13 mouse cellular contexts compared by ENCODE assay signal in the genomic region with DNA sequence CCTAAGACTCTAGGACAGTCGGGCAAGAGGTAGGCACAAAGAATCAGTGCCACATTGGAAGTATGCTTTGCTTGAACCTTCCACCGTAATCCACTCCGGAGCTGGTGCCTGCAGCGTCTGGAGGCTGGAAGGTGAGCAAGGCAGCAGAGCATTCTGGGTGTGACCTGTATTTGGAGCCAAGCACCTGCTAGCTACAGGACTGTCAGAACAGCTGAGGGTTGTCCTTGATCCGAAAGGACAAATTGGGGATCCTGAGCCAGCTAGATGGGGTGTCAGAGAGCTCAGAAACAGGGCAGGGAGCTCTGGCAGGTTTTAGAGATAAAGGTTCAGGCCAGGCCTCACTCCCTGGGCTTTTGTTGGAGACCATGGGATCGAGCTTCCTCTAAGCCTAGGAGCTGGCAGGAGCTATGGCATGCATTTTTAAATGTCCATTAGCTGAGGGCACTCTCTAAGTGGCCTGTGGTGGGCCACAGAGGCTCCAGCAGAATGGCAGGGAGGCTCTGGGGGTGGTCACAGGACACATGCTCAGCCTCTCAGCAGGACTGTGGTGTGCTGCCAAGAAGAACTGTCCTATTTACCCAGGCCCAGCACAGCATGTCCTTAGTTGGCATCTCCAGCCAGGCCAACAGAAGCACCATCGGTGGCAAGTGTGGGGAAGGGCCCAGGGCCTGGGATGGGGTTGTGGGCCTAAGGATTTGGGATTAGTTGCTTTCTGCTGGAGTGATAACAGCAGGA. TPM values are rescaled to one million over a fixed set of nuclear protein-coding genes. Genes with fewer than 3 reads are reported as not detected.
DNase-seq lines count a peak whose midpoint lies in the region; TF ChIP-seq lines count a peak whose summit lies in the region.
"Had no signal": no experiment of that assay in that cellular context is flagged by ENCODE, and none has a peak within 500 bp of the region (broad histone marks: within the 10 kb centered on the region; RNA-seq: fewer than 3 reads in every experiment).

No protein-coding gene starts in this region.

- no peak for TF ChIP-seq POLR2A in ES-Bruce4 (IDR thresholded peaks at IDR 0.05; ENCODE audit: insufficient read depth, low read length)

- H3K9ac ChIP-seq in ES-Bruce4 (ENCODE audit: low read depth, poor library complexity, severe bottlenecking), result no peak overlapping the region
- H3K9ac ChIP-seq: heart, embryonic 12.5 days; hindbrain, embryonic 15.5 days; liver, postnatal 0 days had no signal

- peaks cover 5% of the 10 kb centered on the region; the same call in 1 of the 2 replicates for H3K27me3 ChIP-seq in heart, embryonic 10.5 days (ENCODE audit: insufficient read depth, poor library complexity, severe bottlenecking)
- H3K27me3 ChIP-seq in ES-Bruce4 (ENCODE audit: control insufficient read depth, insufficient read depth, low read length, poor library complexity, severe bottlenecking), result no peaks in the 10 kb centered on the region
- H3K27me3 ChIP-seq: hindbrain, embryonic 15.5 days had no signal

- peak; percentile 88 for TF ChIP-seq EP300 in ES-Bruce4 (IDR thresholded peaks at IDR 0.05; ENCODE audit: insufficient read depth, low read depth, low read length)

- no peak overlapping the region for H3K27ac ChIP-seq in heart, embryonic 10.5 days
- peak overlapping the region; percentile 45 for H3K27ac ChIP-seq in ES-Bruce4 (ENCODE audit: insufficient read depth, low read length)
- H3K27ac ChIP-seq: hindbrain, embryonic 15.5 days; layer of hippocampus, adult 2 months; macrophage had no signal

- no peaks in the 10 kb centered on the region for H3K9me3 ChIP-seq in heart, embryonic 10.5 days
- no peaks in the 10 kb centered on the region for H3K9me3 ChIP-seq in ES-Bruce4 (replicated peaks; ENCODE audit: control insufficient read depth, insufficient read depth, low read length, poor library complexity, severe bottlenecking)
- H3K9me3 ChIP-seq: heart, embryonic 12.5 days; hindbrain, embryonic 15.5 days had no signal

- H3K4me1 ChIP-seq in heart, embryonic 10.5 days, result peaks cover 14% of the 10 kb centered on the region
- H3K4me1 ChIP-seq in ES-Bruce4 (ENCODE audit: control insufficient read depth, insufficient read depth, low read length), result peaks cover 10% of the 10 kb centered on the region
- H3K4me1 ChIP-seq: heart, embryonic 12.5 days; hindbrain, embryonic 15.5 days had no signal

- no peaks in the 10 kb centered on the region for H3K36me3 ChIP-seq in heart, embryonic 10.5 days
- no peaks in the 10 kb centered on the region for H3K36me3 ChIP-seq in ES-Bruce4 (ENCODE audit: control insufficient read depth, insufficient read depth, low read length, poor library complexity, severe bottlenecking)
- H3K36me3 ChIP-seq: heart, embryonic 12.5 days; hindbrain, embryonic 15.5 days had no signal

- peak; percentile 25 to 41 for DNase-seq in heart, adult 9 months (ENCODE audit: low spot score in 2 of 2)
- DNase-seq in heart, embryonic 10.5 days (ENCODE audit: low spot score), result no peak
- DNase-seq in Muller cell, postnatal 12 days (ENCODE audit: inconsistent ontology term), result peak; percentile 20
- peak; percentile 57 for DNase-seq in cerebellum, postnatal 14 days
- DNase-seq in left cerebral cortex, adult 9 months (ENCODE audit: low spot score in 2 of 2), result no peak
- DNase-seq in ovary, postnatal 14 days (ENCODE audit: low spot score), result no peak
- DNase-seq: liver, postnatal 0 days; right cerebral cortex, postnatal 14 days had no signal

- H3K4me3 ChIP-seq in heart, embryonic 10.5 days, result no peak overlapping the region
- H3K4me3 ChIP-seq in ES-Bruce4 (ENCODE audit: low read depth, low read length), result peak overlapping the region; percentile 12; the same call in 1 of the 2 replicates
- H3K4me3 ChIP-seq: heart, embryonic 12.5 days; hindbrain, embryonic 15.5 days; layer of hippocampus, adult 2 months had no signal

- 66% methylated on average over 7 of the region's 7 CpGs for WGBS in heart, embryonic 10.5 days

- TF ChIP-seq CTCF in ES-Bruce4 (IDR thresholded peaks at IDR 0.05; ENCODE audit: low read depth, low read length), result no peak

RNA-seq across cellular contexts. Expression of a gene that starts 16.6 kb away (rescaled TPM):
- 11.1 and 13.5 TPM in 2 replicates for polyA plus RNA-seq in heart, embryonic 10.5 days (2016; fragmentation: Nextera tagmentation; extraction: Ambion mirVana)
- 20.6 and 22.0 TPM in 2 replicates for polyA plus RNA-seq in ES-Bruce4 (2011; ENCODE audit: insufficient read depth, insufficient read length, low read depth, missing spikeins)

Comparison
In these comparisons a context has a peak if more than half of its experiments do, and no peak if none do; other contexts are left out.
1. DNase-seq: peak in heart, adult 9 months (2 of 2), Muller cell, postnatal 12 days (single experiment) and cerebellum, postnatal 14 days (2 of 2); none in heart, embryonic 10.5 days (single experiment), left cerebral cortex, adult 9 months (0 of 2) and ovary, postnatal 14 days (single experiment).